Mouse (Mus musculus): Measurements from ENCODE around the gene Tgm6.

Tgm6 gene

DNA sequence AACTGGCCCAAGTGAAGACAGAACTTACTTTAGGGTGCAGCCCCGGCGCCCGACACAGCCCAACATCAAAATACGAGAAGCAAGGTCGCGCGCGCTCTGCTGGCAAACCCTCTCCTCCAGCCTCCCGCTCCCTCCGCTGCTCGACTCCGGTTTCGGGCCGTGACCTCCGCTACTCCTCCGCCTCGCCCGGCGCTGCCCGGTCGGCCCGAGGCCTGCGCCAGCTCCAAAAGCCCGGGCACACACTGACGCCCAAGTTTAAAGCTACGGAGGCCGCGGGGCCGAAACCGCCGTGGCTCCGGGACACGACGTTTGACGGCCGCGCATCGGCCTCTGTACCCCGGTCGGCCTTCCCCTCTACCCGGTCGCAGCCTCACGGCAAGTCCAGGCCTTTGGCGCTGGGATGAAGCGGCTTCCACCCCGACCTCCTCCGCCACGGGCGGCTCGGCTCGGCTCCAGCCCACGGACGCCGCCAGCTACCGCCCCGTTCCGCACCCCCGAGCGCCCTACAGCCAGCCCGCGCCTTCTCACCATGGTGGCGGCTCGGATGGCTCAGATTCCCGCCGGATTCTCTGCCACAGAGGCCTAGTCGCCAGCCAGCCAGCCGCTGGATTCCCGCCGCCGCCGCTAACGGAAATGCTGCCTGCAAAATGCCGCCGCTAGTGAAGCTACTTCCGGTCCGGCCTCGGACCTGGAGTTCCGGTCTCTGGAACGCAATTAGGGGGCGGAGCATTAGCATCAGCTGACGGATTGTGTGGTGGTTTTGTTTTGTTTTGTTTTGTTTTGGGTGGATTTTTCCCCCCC is 66.7 kb downstream of the Tgm6 start, which contains the start of gene Snrpb:
Gene Snrpb, minus strand, starts transcription at position 698 of the 801 bp plus-strand sequence.
- DNase-seq = peak; percentile 94 to 95

DNA sequence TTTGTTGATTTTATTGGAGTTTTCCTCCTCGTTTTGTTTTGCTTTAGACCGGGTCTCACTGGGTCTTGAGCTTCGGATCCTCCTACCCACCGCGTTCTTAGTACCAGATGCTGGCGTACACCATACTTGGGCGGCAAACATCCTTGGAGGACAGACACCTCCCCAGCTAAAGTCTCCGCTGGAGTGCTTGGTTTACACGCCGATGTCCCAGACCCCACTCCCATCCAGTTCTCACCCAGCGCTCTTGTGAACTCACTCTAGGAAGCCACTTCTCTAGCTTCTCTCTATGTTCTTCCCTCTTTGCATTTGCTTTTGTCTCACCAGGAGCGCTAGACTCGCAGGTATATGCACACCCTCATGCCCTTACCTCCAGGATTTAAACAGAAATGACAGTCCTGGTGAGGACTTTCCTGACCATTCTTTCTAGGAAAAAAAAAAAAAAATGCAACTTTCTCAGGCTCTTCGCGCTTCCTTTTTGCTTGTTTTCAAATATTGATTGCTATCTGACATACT is 67.3 kb downstream of the Tgm6 start:
- DNase-seq = no peak

DNA sequence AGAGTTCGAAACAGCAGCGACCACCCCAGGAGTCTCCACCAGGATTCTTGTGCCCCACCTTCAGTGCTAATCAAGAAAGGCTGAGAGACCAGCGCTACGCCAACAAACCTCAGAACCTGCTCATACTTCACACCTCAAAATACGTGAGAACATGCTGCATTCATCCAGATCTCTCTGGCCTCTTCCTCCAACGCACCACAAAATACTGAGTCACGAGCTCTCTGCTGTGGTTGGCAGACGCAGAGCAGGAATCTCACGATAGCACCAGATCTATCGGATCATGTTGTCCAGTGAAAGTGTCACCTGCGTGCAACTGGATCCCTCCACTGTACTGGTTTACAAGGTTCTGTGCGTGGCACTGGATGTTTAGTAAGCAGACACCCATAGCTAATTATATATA is 76.2 kb downstream of the Tgm6 start:
- DNase-seq = no peak

DNA sequence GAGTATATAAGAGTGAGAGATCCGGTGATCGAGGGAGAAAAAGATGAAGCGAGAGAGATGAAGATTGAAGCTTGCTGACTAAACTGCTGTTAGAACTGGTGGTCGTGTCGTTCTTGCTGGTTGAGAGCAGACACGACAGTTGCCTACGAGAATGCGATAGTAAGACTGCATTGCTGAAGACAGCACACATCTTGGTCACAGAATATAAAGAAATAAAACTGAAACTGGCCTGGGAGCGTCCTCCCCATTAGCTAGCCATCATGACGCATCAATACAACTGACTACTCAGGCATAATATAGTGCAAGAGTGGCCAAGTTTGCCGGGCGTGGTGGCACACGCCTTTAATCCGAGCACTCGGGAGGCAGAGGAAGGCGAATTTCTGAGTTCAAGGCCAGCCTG is 82.7 kb downstream of the Tgm6 start, which contains the start of gene Tmc2:
Gene Tmc2, plus strand, starts transcription at position 301 of the 400 bp plus-strand sequence.
- DNase-seq = no peak

DNA sequence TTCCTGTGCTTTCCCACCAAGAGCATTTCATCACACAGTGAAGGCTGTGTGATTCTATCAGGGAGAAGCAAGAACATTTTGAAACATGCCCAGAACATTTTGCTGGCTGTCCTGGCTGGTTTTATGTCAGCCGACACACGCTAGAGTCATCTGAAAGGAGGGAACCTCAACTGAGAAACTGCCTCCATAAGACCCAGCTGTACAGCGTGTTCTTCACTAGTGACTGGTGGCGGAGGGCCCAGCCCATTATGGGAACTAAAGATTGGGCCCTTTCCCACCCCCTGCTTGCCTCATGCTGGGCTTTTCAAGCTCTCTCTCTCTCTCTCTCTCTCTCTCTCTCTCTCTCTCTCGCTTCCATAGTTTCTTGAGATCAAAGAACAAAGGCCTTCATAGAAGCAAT is 88.7 kb downstream of the Tgm6 start:
- no peak for DNase-seq

All from kidney, postnatal 25 days (tissue).